Mouse (Mus musculus) activated CD4-positive, CD25-positive, alpha-beta regulatory T cell, adult 9 weeks (primary cell): ENCODE results near the gene Slc2a9. TPM values are rescaled to one million over a fixed set of nuclear protein-coding genes. Genes with fewer than 3 reads are reported as not detected.

ENCODE experiments used
- polyA plus RNA-seq: library from polyadenylated mRNA; unstranded; fragments of 100-300 nt; shearing (Covaris generic); gene quantifications from one replicate; pipeline ENCODE4 v1.2.1, GENCODE M21; 2017

Gene Slc2a9
- 7.5 TPM for polyA plus RNA-seq

GRCm38 (mm10) chr5:38502992-38503391 is at the start of gene Slc2a9:
Slc2a9 (minus strand) TSS chr5:38503143.

GRCm38 (mm10) chr5:38318966-38319786 is 183.8 kb downstream of the Slc2a9 start, which contains the start of gene Drd5:
Drd5 (plus strand) TSS chr5:38319367.

Other genes with a start within 250 kb of the Slc2a9 start
- gene Tmem128, start 243.0 kb downstream of the Slc2a9 start, polyA plus RNA-seq = 131 TPM
- not detected for gene Otop1, start 227.2 kb downstream of the Slc2a9 start, polyA plus RNA-seq
- gene Drd5, start 183.8 kb downstream of the Slc2a9 start, polyA plus RNA-seq = not detected
- 530 TPM for gene Wdr1, start 60.1 kb upstream of the Slc2a9 start, polyA plus RNA-seq
- gene Zfp518b, start 181.7 kb upstream of the Slc2a9 start, polyA plus RNA-seq = 1.3 TPM